Mouse (Mus musculus) forebrain, embryonic 13.5 days (tissue): Measurements from ENCODE around the gene Ahrr. TPM values are rescaled to one million over a fixed set of nuclear protein-coding genes. Genes with fewer than 3 reads are reported as not detected.
A peak's percentile ranks its signal among the peaks of the same experiment; 100 is the strongest.

ENCODE experiments used
- ATAC-seq: fragments of 200-750 bp; cut with Nextera tagmentation; 2 replicates; pipeline ENCODE4 v1.8.0; 2017
- H3K27ac ChIP-seq: fragments of 300-500 bp; sonication (generic); 2 replicates; pipeline ENCODE4 v1.5.1; 2015; ENCODE audit warnings: inconsistent platforms, mild to moderate bottlenecking, moderate library complexity
- H3K27me3 ChIP-seq: fragments of 300-500 bp; sonication (generic); 2 replicates; pipeline ENCODE4 v1.6.1; 2015; ENCODE audit warnings: mild to moderate bottlenecking, inconsistent platforms
- H3K36me3 ChIP-seq: fragments of 300-500 bp; sonication (generic); 2 replicates; pipeline ENCODE4 v1.6.1; 2015; ENCODE audit warnings: mild to moderate bottlenecking, inconsistent platforms; ENCODE audit not compliant: poor library complexity, severe bottlenecking
- H3K4me1 ChIP-seq: fragments of 300-500 bp; sonication (generic); 2 replicates; pipeline ENCODE4 v1.6.1; 2015; ENCODE audit warnings: inconsistent platforms
- H3K4me2 ChIP-seq: fragments of 300-500 bp; sonication (generic); 2 replicates; pipeline ENCODE4 v1.6.1; 2015; ENCODE audit warnings: inconsistent platforms, mild to moderate bottlenecking, moderate library complexity
- H3K4me3 ChIP-seq: fragments of 300-500 bp; sonication (generic); 2 replicates; pipeline ENCODE4 v1.5.1; 2015; ENCODE audit warnings: mild to moderate bottlenecking, inconsistent platforms
- H3K9ac ChIP-seq: fragments of 300-500 bp; sonication (generic); 2 replicates; pipeline ENCODE4 v1.6.1; 2015; ENCODE audit warnings: mild to moderate bottlenecking, inconsistent platforms
- H3K9me3 ChIP-seq: fragments of 300-500 bp; sonication (generic); replicated peaks from 2 replicates; pipeline ENCODE4 v1.6.1; 2016; ENCODE audit warnings: inconsistent platforms
- WGBS: fragments of 180-500 bp; shearing (Covaris S2); methylation state at CpG from one replicate; pipeline ENCODE4 v1.1.7; 2015; 5-methylcytosine and 5-hydroxymethylcytosine counted together
- polyA plus RNA-seq: library from polyadenylated mRNA; unstranded; fragments of >200 nt; fragmentation: Nextera tagmentation; extraction: Ambion mirVana; gene quantifications from 2 replicates; pipeline ENCODE4 v1.2.1, GENCODE M21; 2015

Ahrr gene
- 0.71 and 0.91 TPM in 2 replicates for polyA plus RNA-seq

GRCm38 (mm10) chr13:74292167-74292566 lies at the start of gene Ahrr:
Gene Ahrr, minus strand, starts transcription at chr13:74292331.
- WGBS: under 1% methylated on average over 27 of the region's 27 CpGs
- Histone ChIP-seq H3K27ac (no peak within 1 kb of the TSS), H3K27me3 (peaks cover 24% of the 10 kb centered on the region; the same call in 1 of the 2 replicates), H3K4me1 (peaks cover 6% of the 10 kb centered on the region; the same call in 1 of the 2 replicates), H3K36me3 (no peaks in the 10 kb centered on the region), H3K9me3 (no peaks in the 10 kb centered on the region), H3K4me3 (peak within 1 kb of the TSS; percentile 24), H3K4me2 (peak within 1 kb of the TSS; percentile 61), H3K9ac (no peak within 1 kb of the TSS; the same call in 1 of the 2 replicates)
- peak; percentile 62; the same call in 1 of the 2 replicates for ATAC-seq

DNA sequence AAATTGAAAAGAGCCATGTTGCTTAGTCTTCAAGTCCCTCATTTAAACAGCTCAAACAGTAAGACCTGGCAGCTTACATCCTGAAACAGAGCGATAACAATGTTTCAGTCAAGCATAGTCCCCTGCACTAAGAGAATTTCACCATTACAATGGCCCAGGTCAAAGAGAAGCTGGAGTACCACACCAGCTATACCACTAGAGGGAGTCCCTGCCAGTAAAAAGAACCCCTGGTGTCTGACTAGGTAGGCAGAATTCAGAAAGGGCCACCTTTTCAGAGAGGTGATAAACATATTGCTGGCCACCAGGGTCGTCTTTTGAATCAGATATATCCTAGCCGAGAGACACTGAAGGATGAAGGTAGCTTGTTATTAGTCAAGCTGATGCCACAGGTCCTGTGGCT lies 48.9 kb upstream of the Ahrr start:
- H3K27me3 ChIP-seq: no peaks in the 10 kb centered on the region
- peaks cover 65% of the 10 kb centered on the region for H3K36me3 ChIP-seq
- no peak overlapping the region for H3K27ac ChIP-seq
- no peak overlapping the region for H3K9ac ChIP-seq
- 53% methylated on average over 3 of the region's 3 CpGs for WGBS
- H3K4me3 ChIP-seq: no peak overlapping the region
- H3K9me3 ChIP-seq: no peaks in the 10 kb centered on the region
- ATAC-seq: peak; percentile 57; the same call in 1 of the 2 replicates
- H3K4me1 ChIP-seq: no peaks in the 10 kb centered on the region
- no peak overlapping the region for H3K4me2 ChIP-seq

DNA sequence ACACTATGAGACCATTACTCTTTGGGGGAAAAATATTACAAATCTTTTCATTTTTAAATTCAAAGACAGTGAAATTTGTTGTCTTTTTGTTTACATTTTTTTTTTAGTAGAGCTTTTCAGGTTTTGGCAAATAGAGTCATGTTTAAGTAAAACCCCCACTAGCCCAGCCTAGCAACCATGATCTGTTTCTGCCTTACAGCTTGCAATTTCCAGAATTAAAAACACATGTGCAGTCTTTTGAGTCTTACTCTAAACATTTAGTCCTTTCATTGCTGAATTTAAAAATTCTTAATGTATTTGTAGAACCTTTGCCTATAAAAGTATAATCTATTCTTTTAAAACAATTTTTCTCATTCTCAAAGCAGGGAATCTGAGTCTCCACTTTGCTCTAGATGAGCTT lies 37.2 kb upstream of the Ahrr start:
- no peak for ATAC-seq
- H3K36me3 ChIP-seq: peaks cover 83% of the 10 kb centered on the region

DNA sequence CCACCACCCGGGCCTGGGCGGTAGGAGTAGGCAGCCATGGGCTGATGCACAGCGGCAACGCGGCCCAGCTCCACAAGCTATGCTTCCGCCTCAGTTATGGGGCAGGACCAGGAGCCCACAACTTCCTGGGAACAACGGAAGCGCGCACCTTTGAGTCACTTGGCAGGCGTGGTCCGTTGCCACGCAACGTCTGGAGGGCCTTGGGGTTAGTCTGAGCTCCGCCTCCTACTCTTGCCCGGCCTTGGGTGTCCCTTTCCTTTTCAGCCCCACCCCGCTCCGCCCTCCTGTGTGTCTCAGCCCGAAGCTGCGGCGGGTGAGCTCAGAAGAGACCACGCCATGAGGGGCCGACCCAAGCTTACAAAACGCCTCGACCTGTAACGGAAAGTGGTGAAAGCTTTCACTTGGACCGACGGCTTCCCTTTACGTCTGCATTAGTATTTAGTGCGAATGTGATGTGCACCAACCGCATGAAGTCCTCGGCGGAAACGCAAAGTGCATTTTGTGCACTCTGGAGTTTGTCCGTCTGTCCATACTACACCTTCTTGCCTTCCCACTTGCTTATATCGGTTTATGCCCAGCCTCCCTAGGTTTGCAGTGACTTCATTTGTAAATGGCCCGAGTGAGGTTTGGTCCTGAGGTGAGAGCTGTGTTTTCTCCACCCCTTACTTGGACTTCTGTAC lies 25.2 kb upstream of the Ahrr start, which contains the start of gene Pdcd6:
Pdcd6 (minus strand) TSS at position 411 of the 680 bp plus-strand sequence.
- under 1% methylated on average over 36 of the region's 36 CpGs for WGBS

More for the DNA sequence above, 37.2 kb upstream of the Ahrr start:
- Histone ChIP-seq H3K4me1 (no peaks in the 10 kb centered on the region), H3K4me3 (no peak overlapping the region), H3K27ac (no peak overlapping the region), H3K4me2 (no peak overlapping the region), H3K9me3 (no peaks in the 10 kb centered on the region), H3K9ac (no peak overlapping the region), H3K27me3 (no peaks in the 10 kb centered on the region)

GRCm38 (mm10) chr13:74316789-74317169 lies 24.6 kb upstream of the Ahrr start:
- H3K9ac ChIP-seq: peak overlapping the region; percentile 82
- 1% methylated on average over 14 of the region's 15 CpGs for WGBS
- no peaks in the 10 kb centered on the region for H3K27me3 ChIP-seq
- ATAC-seq: no peak
- H3K27ac ChIP-seq: peak overlapping the region; percentile 22; the same call in 1 of the 2 replicates
- peaks cover 16% of the 10 kb centered on the region for H3K4me1 ChIP-seq
- peak overlapping the region; percentile 69 for H3K4me3 ChIP-seq
- peaks cover 24% of the 10 kb centered on the region for H3K36me3 ChIP-seq
- peak overlapping the region; percentile 77 for H3K4me2 ChIP-seq
- no peaks in the 10 kb centered on the region for H3K9me3 ChIP-seq

More for the DNA sequence above, 25.2 kb upstream of the Ahrr start, which contains the start of gene Pdcd6:
- ATAC-seq: peak; percentile 98
- Histone ChIP-seq H3K27ac (peak within 1 kb of the TSS; percentile 22; the same call in 1 of the 2 replicates), H3K36me3 (peaks cover 29% of the 10 kb centered on the region), H3K9ac (peak within 1 kb of the TSS; percentile 82), H3K4me2 (peak within 1 kb of the TSS; percentile 77), H3K9me3 (no peaks in the 10 kb centered on the region), H3K4me1 (peaks cover 16% of the 10 kb centered on the region), H3K4me3 (peak within 1 kb of the TSS; percentile 69), H3K27me3 (no peaks in the 10 kb centered on the region)

GRCm38 (mm10) chr13:74316386-74316785 lies 24.3 kb upstream of the Ahrr start:
- Histone ChIP-seq H3K4me2 (peak overlapping the region; percentile 77), H3K9ac (peak overlapping the region; percentile 82), H3K27ac (peak overlapping the region; percentile 22; the same call in 1 of the 2 replicates), H3K9me3 (no peaks in the 10 kb centered on the region), H3K36me3 (peaks cover 24% of the 10 kb centered on the region), H3K4me3 (peak overlapping the region; percentile 69), H3K27me3 (no peaks in the 10 kb centered on the region), H3K4me1 (peaks cover 16% of the 10 kb centered on the region)
- WGBS: 28% methylated on average over 4 of the region's 4 CpGs
- no peak for ATAC-seq

GRCm38 (mm10) chr13:74314616-74315015 lies 22.5 kb upstream of the Ahrr start:
- no peaks in the 10 kb centered on the region for H3K27me3 ChIP-seq
- WGBS: 95% methylated on average over 3 of the region's 3 CpGs
- H3K9me3 ChIP-seq: no peaks in the 10 kb centered on the region
- H3K4me2 ChIP-seq: no peak overlapping the region
- H3K4me3 ChIP-seq: no peak overlapping the region
- peaks cover 30% of the 10 kb centered on the region for H3K36me3 ChIP-seq
- no peak overlapping the region for H3K9ac ChIP-seq
- ATAC-seq: no peak
- H3K4me1 ChIP-seq: peaks cover 16% of the 10 kb centered on the region
- H3K27ac ChIP-seq: no peak overlapping the region

- H3K9me3 ChIP-seq: no peaks in the 10 kb centered on the region
- no peak overlapping the region for H3K4me2 ChIP-seq
- no peak overlapping the region for H3K9ac ChIP-seq
- no peak overlapping the region for H3K4me3 ChIP-seq
- no peaks in the 10 kb centered on the region for H3K4me1 ChIP-seq
- no peak overlapping the region for H3K27ac ChIP-seq
- H3K27me3 ChIP-seq: no peaks in the 10 kb centered on the region
- WGBS: 88% methylated on average over 1 of the region's 1 CpGs
- no peak for ATAC-seq
- peaks cover 67% of the 10 kb centered on the region for H3K36me3 ChIP-seq
Measured at GRCm38 (mm10) chr13:74305780-74306179, 13.6 kb upstream of the Ahrr start.

- H3K4me1 ChIP-seq: no peaks in the 10 kb centered on the region
- H3K4me2 ChIP-seq: no peak overlapping the region
- WGBS: 89% methylated on average over 6 of the region's 6 CpGs
- H3K36me3 ChIP-seq: peaks cover 63% of the 10 kb centered on the region
- H3K27me3 ChIP-seq: no peaks in the 10 kb centered on the region
- H3K9me3 ChIP-seq: no peaks in the 10 kb centered on the region
- no peak overlapping the region for H3K4me3 ChIP-seq
- no peak for ATAC-seq
- no peak overlapping the region for H3K9ac ChIP-seq
- H3K27ac ChIP-seq: no peak overlapping the region
Measured at GRCm38 (mm10) chr13:74305380-74305779, 13.2 kb upstream of the Ahrr start.

- Histone ChIP-seq H3K4me3 (no peak overlapping the region), H3K9ac (no peak overlapping the region), H3K27ac (no peak overlapping the region), H3K27me3 (no peaks in the 10 kb centered on the region), H3K4me1 (no peaks in the 10 kb centered on the region), H3K4me2 (no peak overlapping the region), H3K9me3 (no peaks in the 10 kb centered on the region), H3K36me3 (peaks cover 45% of the 10 kb centered on the region)
- 83% methylated on average over 10 of the region's 10 CpGs for WGBS
- ATAC-seq: no peak
Measured at GRCm38 (mm10) chr13:74302050-74303037, 10.2 kb upstream of the Ahrr start.

DNA sequence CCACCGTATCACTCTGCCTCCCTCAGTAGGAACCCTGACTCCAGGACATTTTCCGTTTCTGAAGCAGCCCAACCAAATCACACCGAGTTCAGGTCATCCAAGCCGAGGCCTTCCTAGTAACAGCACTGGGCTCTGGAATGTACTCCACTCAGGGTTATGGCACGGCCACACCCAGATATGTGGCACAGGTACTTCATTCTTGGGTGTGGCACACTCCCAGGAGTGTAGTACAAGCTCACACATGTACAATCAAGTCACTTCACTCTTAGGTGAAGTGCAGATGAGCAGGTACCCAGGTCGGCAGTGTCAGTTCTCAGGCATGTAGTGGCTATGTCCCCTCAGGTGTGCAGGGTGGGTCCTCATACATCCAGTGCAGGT lies 9.5 kb upstream of the Ahrr start:
- Histone ChIP-seq H3K9me3 (no peaks in the 10 kb centered on the region), H3K27ac (no peak overlapping the region), H3K4me1 (no peaks in the 10 kb centered on the region), H3K27me3 (no peaks in the 10 kb centered on the region), H3K36me3 (peaks cover 39% of the 10 kb centered on the region), H3K4me3 (no peak overlapping the region), H3K9ac (no peak overlapping the region), H3K4me2 (no peak overlapping the region)
- WGBS: 78% methylated on average over 6 of the region's 6 CpGs
- peak; percentile 39; the same call in 1 of the 2 replicates for ATAC-seq
